Mouse (Mus musculus): ENCODE measurements around the gene Olfr1199.

The Olfr1199 gene

GRCm38 (mm10) chr2:88760369-88760768, at the start of gene Olfr1199:
Gene Olfr1199, minus strand, starts transcription at chr2:88760469.
- DNase-seq, result no peak

GRCm38 (mm10) chr2:88792736-88793135, 32.5 kb upstream of the Olfr1199 start, which contains the start of gene Olfr1201:
Gene Olfr1201, plus strand, starts transcription at chr2:88793036.
- no peak for DNase-seq

GRCm38 (mm10) chr2:88770388-88770787, 10.1 kb upstream of the Olfr1199 start, which contains the start of gene Olfr1200:
Gene Olfr1200, minus strand, starts transcription at chr2:88770488.
- no peak for DNase-seq

GRCm38 (mm10) chr2:88751270-88751669, 9.0 kb downstream of the Olfr1199 start, which contains the start of gene Olfr1198:
Gene Olfr1198, minus strand, starts transcription at chr2:88751370.
- DNase-seq, result no peak

GRCm38 (mm10) chr2:88743379-88743778, 16.9 kb downstream of the Olfr1199 start:
- no peak for DNase-seq

- no peak for DNase-seq
Measured at GRCm38 (mm10) chr2:88732266-88732665, 28.0 kb downstream of the Olfr1199 start, which contains the start of gene Olfr1197. Gene Olfr1197, minus strand, starts transcription at chr2:88732366.

- DNase-seq, result no peak
Measured at GRCm38 (mm10) chr2:88704497-88704896, 55.8 kb downstream of the Olfr1199 start, which contains the start of gene Olfr1196. Gene Olfr1196, minus strand, starts transcription at chr2:88704597.
